Mouse (Mus musculus): ENCODE measurements around the gene Cux1.

- TF ChIP-seq CTCF (IDR thresholded peaks at IDR 0.05; ENCODE audit: extremely low read depth, insufficient read depth, low read length) (no peak), POLR2A (IDR thresholded peaks at IDR 0.05; ENCODE audit: extremely low read depth, insufficient read depth, low read length) (no peak)
Observed at GRCm38 (mm10) chr5:136427121-136427771, 140.0 kb downstream of the Cux1 start.
